Mouse (Mus musculus): Measurements from ENCODE around the gene Aagab. TPM values are rescaled to one million over a fixed set of nuclear protein-coding genes. Genes with fewer than 3 reads are reported as not detected.

Aagab gene
- polyA plus RNA-seq, 1 experiment from 2014 or later = 27.5 TPM

- H3K4me2 ChIP-seq = no peak overlapping the region
- no peak for ATAC-seq (ENCODE audit: borderline replicate concordance, extremely low read depth, low FRiP score, low TSS enrichment)
- no peaks in the 10 kb centered on the region for H3K36me3 ChIP-seq
- no peak overlapping the region for H3K27ac ChIP-seq
- H3K4me3 ChIP-seq = no peak overlapping the region
- peaks cover 36% of the 10 kb centered on the region for H3K4me1 ChIP-seq
- 77% methylated on average over 2 of the region's 2 CpGs for WGBS
- H3K27me3 ChIP-seq = no peaks in the 10 kb centered on the region
- H3K9ac ChIP-seq = no peak overlapping the region
- H3K9me3 ChIP-seq = no peaks in the 10 kb centered on the region
These were observed 80.5 kb downstream of the Aagab start for GRCm38 (mm10) chr9:63682943-63683342.

- peaks cover 30% of the 10 kb centered on the region for H3K4me1 ChIP-seq
- H3K4me3 ChIP-seq = no peak overlapping the region
- H3K27ac ChIP-seq = no peak overlapping the region
- WGBS = 93% methylated on average over 6 of the region's 6 CpGs
- no peak overlapping the region for H3K4me2 ChIP-seq
- no peaks in the 10 kb centered on the region for H3K9me3 ChIP-seq
- ATAC-seq (ENCODE audit: borderline replicate concordance, extremely low read depth, low FRiP score, low TSS enrichment) = no peak
- H3K9ac ChIP-seq = no peak overlapping the region
- H3K27me3 ChIP-seq = no peaks in the 10 kb centered on the region
- H3K36me3 ChIP-seq = no peaks in the 10 kb centered on the region
These were observed 81.8 kb downstream of the Aagab start for GRCm38 (mm10) chr9:63684277-63684676.

GRCm38 (mm10) chr9:63685352-63685751 is 82.9 kb downstream of the Aagab start:
- ATAC-seq (ENCODE audit: borderline replicate concordance, extremely low read depth, low FRiP score, low TSS enrichment) = no peak
- WGBS = 75% methylated on average over 5 of the region's 5 CpGs
- Histone ChIP-seq H3K27ac (no peak overlapping the region), H3K9me3 (no peaks in the 10 kb centered on the region), H3K4me2 (no peak overlapping the region), H3K4me1 (peaks cover 30% of the 10 kb centered on the region), H3K9ac (no peak overlapping the region), H3K4me3 (no peak overlapping the region), H3K36me3 (no peaks in the 10 kb centered on the region), H3K27me3 (no peaks in the 10 kb centered on the region)

- ATAC-seq (ENCODE audit: borderline replicate concordance, extremely low read depth, low FRiP score, low TSS enrichment) = peak; percentile 89
These were observed 85.1 kb downstream of the Aagab start for GRCm38 (mm10) chr9:63687413-63688015.

DNA sequence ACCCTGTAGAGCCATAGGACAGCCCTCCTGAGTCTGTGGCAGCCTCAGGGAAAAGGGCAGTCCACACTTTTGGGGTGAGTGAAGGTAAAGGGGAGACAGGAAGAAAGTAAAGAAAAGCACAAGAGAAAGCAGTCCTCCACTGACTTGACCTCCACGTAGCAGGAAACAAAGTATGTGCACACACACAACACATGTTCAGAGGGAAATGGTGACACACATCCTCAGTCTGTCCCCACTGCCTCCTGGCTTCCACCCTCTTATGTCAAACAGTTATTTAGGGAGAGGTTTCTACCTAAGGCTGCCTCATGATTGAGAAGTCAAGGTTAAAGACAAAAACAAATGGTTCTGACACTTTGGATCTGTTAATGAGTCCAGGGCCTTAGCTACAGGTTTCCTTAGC is 88.1 kb downstream of the Aagab start:
- no peak overlapping the region for H3K27ac ChIP-seq
- H3K4me1 ChIP-seq = peaks cover 18% of the 10 kb centered on the region
- no peak overlapping the region for H3K9ac ChIP-seq
- WGBS = 89% methylated on average over 1 of the region's 1 CpGs
- no peak overlapping the region for H3K4me3 ChIP-seq
- no peaks in the 10 kb centered on the region for H3K9me3 ChIP-seq
- ATAC-seq (ENCODE audit: borderline replicate concordance, extremely low read depth, low FRiP score, low TSS enrichment) = no peak
- H3K27me3 ChIP-seq = no peaks in the 10 kb centered on the region
- H3K4me2 ChIP-seq = no peak overlapping the region
- H3K36me3 ChIP-seq = no peaks in the 10 kb centered on the region

More at GRCm38 (mm10) chr9:63687413-63688015, 85.1 kb downstream of the Aagab start:
- WGBS = 46% methylated on average over 7 of the region's 7 CpGs
- H3K9me3 ChIP-seq = no peaks in the 10 kb centered on the region
- H3K9ac ChIP-seq = no peak overlapping the region
- peak overlapping the region; percentile 85 for H3K27ac ChIP-seq
- no peak overlapping the region for H3K4me3 ChIP-seq
- no peaks in the 10 kb centered on the region for H3K36me3 ChIP-seq
- H3K27me3 ChIP-seq = no peaks in the 10 kb centered on the region
- peaks cover 25% of the 10 kb centered on the region for H3K4me1 ChIP-seq
- no peak overlapping the region for H3K4me2 ChIP-seq

DNA sequence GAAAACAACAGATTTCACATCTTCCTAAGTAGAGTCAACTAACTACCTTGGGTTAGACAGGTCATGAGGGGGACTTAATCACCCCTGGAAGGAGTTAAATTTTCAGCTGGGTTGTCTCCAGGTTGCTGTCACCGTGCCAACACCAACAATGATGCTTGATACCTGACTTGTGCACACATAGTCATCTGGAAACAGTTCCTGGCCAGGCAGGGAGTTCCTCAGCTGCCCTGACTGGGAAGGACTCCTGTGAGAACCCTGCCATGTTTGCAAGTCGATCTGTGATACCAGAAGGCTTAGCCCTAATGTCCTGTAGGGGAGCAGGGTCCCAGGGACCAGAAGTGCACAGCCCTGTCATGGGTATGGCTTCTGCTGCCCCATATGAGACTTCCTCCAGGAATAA is 89.5 kb downstream of the Aagab start:
- no peaks in the 10 kb centered on the region for H3K36me3 ChIP-seq
- 44% methylated on average over 2 of the region's 2 CpGs for WGBS

More for the DNA sequence above, 89.5 kb downstream of the Aagab start:
- Histone ChIP-seq H3K4me2 (no peak overlapping the region), H3K27me3 (no peaks in the 10 kb centered on the region), H3K9ac (no peak overlapping the region), H3K4me1 (peaks cover 24% of the 10 kb centered on the region), H3K4me3 (no peak overlapping the region), H3K27ac (no peak overlapping the region), H3K9me3 (no peaks in the 10 kb centered on the region)
- no peak for ATAC-seq (ENCODE audit: borderline replicate concordance, extremely low read depth, low FRiP score, low TSS enrichment)

Other genes starting within 250 kb of the Aagab start
- 31.3 and 32.5 TPM in 2 replicates for gene Map2k5, start 224.8 kb upstream of the Aagab start, polyA plus RNA-seq (2015; fragmentation: Nextera tagmentation; extraction: Ambion mirVana)
- 35.0 and 35.4 TPM in 2 replicates for gene 2300009A05Rik, start 203.4 kb upstream of the Aagab start, polyA plus RNA-seq (2015; fragmentation: Nextera tagmentation; extraction: Ambion mirVana)
- gene Iqch, start 167 bp upstream of the Aagab start, polyA plus RNA-seq (2015; fragmentation: Nextera tagmentation; extraction: Ambion mirVana) = 0.05 and 0.20 TPM in 2 replicates
- 20.2 and 20.7 TPM in 2 replicates for gene Smad3, start 155.3 kb downstream of the Aagab start, polyA plus RNA-seq (2015; fragmentation: Nextera tagmentation; extraction: Ambion mirVana)